Mouse (Mus musculus) ES-E14 (cell line): ENCODE results near the gene Zc2hc1b.

Source experiments
- HCFC1 ChIP-seq: IDR thresholded peaks from 2 replicates; pipeline ENCODE4 v1.6.1; 2012; ENCODE audit warnings: low read length, inconsistent platforms, borderline replicate concordance; ENCODE audit not compliant: insufficient read depth
- MAFK ChIP-seq: IDR thresholded peaks from 2 replicates; pipeline ENCODE4 v1.6.1; 2014; ENCODE audit warnings: mild to moderate bottlenecking, low read depth, low read length, inconsistent platforms; ENCODE audit not compliant: insufficient read depth
- ZNF384 ChIP-seq: IDR thresholded peaks from 2 replicates; pipeline ENCODE4 v1.6.1; 2012; ENCODE audit warnings: low read depth, low read length, inconsistent platforms

DNA sequence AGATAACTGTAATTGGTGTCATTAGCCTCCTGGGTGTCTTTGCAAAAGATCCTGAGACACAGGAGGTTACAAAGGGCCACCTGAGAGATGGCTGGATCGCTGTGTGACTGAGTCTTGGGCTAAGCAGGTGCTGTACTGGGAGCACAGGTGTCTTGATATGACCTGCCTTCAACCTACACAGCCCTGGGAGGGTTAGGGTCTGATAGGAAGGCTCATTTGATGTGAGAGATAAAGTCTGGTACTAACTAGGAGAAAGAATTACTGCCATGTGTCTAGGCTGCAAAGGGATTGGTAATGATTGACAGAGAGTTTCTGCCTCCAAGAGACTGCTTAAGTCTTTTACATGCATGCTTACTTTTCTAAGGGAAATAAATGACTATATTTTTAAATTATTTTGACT lies 42.2 kb upstream of the Zc2hc1b start:
- TF ChIP-seq HCFC1 (no peak), MAFK (no peak), ZNF384 (no peak)
